Mouse (Mus musculus): ENCODE results near the gene Impg1. TPM values are rescaled to one million over a fixed set of nuclear protein-coding genes. Genes with fewer than 3 reads are reported as not detected.

Impg1 gene
- total RNA-seq, 2 experiments from 2014 or later = not detected

GRCm38 (mm10) chr9:80280724-80281123 lies 184.6 kb downstream of the Impg1 start:
- DNase-seq = no peak

- no peak for DNase-seq
These were observed 187.5 kb downstream of the Impg1 start for GRCm38 (mm10) chr9:80277770-80278169.

DNA sequence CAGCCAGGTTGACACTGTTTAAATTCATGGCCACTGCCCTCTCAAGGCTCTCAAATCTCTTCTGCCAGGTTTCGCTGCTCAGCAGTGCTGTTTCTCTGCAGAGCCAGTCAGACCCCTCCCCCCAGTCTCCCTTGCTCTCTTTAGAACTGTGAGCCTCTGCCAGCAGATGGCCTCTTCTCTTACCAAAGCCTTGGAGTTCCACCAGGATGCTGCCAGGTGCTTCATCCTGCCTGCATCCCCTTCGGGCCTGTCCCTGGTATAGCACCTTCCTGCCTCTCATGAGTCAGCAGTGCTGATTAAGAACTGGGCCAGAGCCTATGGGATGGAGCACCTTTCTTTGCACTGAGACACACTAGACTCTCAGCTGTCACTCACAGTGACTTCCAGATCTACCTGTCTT lies 188.1 kb downstream of the Impg1 start:
- no peak for DNase-seq

- no peak for DNase-seq
These were observed 189.5 kb downstream of the Impg1 start for GRCm38 (mm10) chr9:80275772-80276134.

- DNase-seq = no peak
These were observed 190.1 kb downstream of the Impg1 start for GRCm38 (mm10) chr9:80275053-80275771.

DNA sequence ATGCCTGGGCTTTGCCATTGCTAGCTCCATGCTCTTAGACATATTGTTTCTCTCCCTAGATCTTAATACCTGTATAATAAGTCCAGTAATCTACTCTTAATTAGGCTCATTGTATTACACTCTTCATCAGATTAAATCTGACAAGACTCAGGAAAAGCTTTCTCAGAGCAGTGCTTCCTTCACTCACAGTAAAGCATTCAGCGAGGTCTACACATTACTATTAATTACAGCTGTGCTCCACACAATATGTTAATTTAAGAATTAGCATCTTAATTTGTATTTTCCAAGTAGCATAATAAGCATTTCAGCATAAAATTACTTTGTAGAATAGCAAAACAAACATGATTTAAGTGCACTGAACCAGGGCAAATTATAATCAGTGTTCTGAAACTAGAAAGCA lies 192.3 kb downstream of the Impg1 start:
- no peak for DNase-seq

DNA sequence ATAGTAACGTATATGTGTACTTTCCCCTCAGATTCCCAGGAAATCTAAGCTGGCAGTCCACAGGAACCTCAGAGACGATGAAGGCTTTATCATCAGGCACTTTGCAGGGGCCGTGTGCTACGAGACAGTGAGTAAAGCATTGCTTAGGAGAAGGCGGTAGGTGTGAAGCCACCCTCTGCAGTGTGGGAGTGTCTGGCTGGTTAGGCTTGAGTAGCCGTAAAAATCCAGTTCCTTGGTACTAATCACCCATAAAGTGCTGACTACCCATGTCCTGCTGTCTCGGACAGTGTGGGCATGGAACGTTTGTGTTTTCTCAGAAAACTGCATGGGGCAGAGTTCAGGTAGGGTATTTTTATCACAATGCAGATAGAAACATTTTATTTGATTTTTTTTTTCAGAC lies 195.7 kb downstream of the Impg1 start:
- DNase-seq = no peak

- DNase-seq = no peak
These were observed 198.8 kb downstream of the Impg1 start for GRCm38 (mm10) chr9:80266507-80266906.

- DNase-seq = no peak
These were observed 199.2 kb downstream of the Impg1 start for GRCm38 (mm10) chr9:80266086-80266485.

Data from layer of hippocampus, postnatal 36 days (tissue).